Mouse (Mus musculus) lung, postnatal 25 days (tissue): Measurements from ENCODE around the gene Nemf.
A peak's percentile ranks its signal among the peaks of the same experiment; 100 is the strongest.
"Not testable (repeated sequence)": the region's sequence is repeated elsewhere in the genome, so short reads cannot be mapped to it uniquely, and the experiment has no call there.

Source experiments
- DNase-seq: peaks from one replicate; pipeline ENCODE4 v3.0.0; 2022; ENCODE audit warnings: low spot score

Gene Nemf

DNA sequence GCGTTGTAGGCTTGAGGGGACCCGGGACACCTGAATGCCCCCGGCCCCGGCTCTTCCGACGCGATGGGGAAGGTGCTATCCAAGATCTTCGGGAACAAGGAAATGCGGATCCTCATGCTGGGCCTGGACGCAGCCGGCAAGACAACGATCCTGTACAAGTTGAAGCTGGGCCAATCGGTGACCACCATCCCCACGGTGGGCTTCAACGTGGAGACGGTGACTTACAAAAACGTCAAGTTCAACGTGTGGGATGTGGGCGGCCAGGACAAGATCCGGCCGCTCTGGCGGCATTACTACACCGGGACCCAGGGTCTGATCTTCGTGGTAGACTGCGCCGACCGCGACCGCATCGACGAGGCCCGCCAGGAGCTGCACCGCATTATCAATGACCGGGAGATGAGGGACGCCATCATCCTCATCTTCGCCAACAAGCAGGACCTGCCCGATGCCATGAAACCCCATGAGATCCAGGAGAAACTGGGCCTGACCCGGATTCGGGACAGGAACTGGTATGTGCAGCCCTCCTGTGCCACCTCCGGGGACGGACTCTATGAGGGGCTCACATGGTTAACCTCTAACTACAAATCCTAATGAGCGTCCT, 15.9 kb upstream of the Nemf start:
- DNase-seq: no peak

DNA sequence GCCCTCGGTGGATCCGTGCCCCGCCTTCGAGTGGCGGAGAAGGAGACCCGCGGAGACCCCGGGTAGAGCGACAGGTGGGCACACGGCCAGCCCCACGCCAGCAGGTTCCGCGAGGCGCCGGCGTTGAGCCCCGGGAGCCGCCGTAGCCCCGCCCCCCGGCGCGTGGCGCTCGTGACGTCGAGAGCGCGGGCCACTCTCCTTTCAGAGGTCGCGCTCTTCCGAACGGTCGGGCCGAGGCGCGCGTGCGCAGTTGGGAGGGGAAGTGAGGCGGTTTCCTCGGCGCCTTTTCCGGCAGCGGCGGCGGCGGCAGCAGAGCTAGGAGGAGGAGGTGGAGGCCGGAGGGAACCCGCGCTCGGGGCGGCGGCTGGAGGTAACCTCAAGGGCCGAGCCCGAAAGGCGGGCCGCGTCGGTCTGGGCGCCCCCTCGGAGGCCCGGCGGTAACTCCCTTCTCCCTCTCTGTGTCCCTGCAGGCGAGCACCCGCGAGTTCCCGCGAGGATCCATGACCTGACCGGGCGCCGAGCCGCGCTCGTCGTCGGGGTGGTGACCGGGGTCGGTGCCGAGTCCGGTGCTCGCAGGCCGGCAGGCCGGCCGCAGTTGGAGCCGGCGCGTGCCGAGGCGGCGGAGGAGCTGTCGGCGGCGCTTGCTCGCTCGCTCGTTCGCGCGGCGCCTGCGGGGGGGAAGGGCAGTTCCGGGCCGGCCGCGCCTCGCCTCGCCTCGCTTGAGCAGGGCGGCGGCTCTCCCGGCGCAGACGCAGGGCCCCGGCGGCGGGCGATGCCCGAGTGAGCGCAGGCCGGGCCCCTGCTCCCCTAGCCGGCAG, 15.1 kb upstream of the Nemf start, which contains the start of the genes Arf6 and Gm9887:
TSS of gene Arf6 (plus strand) at position 297 of the 818 bp plus-strand sequence.
TSS of gene Gm9887 (minus strand) at position 605 of the 818 bp plus-strand sequence.
- DNase-seq: peak; percentile 98

DNA sequence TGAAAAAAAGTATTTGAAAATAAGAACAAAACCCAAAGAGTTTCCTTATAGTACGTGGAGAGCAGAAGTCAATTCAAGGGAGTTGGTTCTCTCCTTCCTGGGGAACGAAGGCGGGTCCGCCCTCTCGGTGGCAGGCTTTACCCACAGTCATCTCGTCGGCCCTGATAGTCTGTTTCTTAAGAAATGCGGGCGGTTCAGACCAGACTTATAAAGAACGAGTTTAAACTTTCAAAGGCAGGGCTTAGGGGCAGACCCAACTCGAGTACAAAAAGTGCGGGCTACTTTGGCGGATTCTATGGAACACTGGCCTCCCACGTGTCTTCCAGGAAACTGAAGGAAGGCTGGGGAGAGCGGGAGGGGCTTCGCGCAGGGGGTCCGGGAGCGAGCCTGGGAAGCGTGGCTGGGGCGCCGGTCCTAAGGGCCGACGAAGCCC, 14.5 kb upstream of the Nemf start:
- DNase-seq: peak; percentile 78

DNA sequence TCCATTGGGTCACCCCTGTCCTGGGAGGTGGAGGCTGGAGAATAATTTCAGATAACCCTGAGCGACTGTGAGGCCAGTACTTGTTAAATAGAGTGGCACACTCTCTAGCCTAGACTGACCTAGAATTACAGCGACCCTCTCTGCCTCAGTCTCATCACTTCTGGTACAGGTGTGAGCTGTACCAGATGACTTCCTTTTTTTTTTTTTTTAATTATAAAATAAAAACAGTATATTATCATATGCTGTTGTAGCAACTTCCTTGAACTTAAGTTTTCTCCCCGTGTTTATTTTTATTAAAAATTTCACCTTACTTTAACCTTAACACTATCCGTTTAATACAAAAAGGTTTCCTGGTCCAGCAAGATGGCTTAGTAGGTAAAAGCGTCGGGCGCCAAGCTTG, 14.0 kb upstream of the Nemf start:
- no peak for DNase-seq

DNA sequence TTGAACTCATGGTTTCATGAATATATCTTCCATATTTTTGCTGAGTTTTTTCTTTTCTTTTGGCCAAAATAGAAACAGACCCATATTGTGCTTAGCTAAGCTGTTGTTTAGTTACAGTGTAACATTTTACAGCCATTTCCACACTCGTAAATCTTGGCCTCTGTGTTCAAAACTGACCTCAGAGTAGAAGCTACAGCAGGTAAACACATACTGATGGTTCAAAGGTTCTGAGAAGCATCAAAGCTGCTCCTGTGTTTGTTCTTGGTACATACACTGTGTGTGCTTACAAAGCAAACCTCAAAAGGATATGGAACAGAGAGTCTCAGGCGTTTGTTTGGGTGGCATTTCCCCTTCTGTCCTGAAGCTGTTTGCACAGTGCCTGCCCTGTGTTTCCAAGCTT, 10.6 kb upstream of the Nemf start:
- DNase-seq: no peak

DNA sequence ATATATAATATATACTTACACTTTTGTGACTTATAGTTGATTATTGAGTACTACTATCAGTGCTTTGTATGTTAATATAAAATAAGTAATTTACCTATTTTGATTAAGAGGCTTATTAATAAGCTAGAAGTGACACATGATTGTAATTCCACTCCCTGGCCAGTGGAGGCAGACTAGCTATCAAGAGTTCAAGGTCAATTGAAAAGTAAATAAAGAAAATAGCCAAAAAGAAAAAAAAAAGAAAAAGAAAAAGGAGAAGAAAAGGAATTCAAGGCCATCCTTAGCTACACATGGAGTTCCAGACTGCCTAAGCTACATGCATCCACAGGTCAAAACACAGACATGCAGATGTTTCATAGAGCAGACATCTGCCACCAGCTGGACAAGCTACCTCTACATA, 9.5 kb upstream of the Nemf start:
- DNase-seq: no peak

DNA sequence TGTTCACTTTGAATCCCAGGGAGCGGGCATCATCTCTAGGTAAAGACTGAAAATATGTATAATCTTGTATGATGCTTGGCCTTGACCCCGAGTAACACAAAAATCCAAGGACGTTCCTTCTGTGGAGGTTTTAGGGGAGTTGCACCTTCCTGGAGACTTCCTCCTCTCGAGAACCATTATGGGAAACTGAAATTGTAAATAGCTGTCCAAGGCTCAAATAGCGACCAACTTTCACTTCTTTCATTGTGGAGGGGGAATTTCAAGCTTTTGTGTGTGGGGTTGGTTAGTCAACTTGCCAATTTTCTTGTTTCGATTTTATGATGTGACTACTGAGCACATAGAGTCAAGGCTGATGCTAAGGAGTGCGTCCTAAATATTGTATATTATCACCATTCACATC, 8.8 kb upstream of the Nemf start:
- DNase-seq: no peak

DNA sequence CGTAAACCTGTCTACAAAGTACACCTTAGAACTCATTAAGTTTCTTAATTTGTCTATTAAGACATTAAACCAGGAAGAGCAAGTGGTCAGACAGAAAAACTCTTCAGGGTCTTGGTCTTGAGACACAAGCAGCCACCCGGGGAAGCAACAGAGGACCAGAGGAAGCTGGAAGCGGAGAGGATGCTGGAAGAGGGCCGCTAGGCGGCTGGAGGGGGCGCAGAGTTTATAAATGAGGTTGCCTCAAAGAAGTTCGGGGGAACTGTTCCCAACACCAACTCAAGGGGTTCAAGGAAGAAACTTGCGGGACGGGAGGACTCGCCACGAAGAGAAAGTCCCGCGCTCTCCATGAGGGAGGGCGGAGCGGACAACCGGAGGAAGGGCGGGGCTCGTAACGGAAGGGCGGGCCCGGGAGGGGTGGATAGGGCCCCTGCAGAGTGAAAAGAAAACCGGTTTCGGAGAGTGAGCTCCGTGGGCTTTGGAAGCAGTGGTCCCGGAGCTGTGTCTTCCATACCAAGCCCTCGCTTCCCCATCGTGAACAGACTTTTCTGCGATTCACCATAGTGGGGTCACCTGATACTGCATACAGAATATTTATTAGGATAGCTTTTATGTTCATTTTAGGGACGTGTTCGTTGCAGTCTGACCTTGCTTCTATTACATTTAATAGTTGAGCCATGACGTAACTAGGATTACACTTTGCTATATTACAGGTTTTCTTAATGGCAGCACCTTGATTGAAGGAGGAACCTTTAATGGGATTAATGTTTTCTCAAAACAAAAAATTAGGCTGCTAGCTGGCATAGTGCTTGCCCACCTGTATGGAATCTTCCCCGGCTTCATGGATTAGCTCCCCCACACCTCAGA, 7.2 kb upstream of the Nemf start:
- peak; percentile 87 for DNase-seq

DNA sequence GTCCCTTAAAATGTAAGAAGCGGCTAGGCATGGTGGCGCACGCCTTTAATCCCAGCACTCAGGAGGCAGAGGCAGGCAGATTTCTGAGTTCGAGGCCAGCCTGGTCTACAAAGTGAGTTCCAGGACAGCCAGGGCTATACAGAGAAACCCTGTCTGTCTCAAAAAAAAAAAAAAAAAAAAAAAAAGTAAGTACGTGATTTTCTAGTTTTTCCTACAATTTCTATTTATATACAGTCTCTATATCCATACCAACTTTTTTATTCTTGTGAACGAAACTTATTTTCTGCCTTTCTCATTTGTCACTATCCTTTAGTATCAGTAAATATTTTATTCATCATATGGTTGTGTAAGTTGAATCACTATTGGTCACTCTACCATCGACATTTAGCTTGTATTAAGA, 6.1 kb upstream of the Nemf start:
- DNase-seq: not testable (repeated sequence)

DNA sequence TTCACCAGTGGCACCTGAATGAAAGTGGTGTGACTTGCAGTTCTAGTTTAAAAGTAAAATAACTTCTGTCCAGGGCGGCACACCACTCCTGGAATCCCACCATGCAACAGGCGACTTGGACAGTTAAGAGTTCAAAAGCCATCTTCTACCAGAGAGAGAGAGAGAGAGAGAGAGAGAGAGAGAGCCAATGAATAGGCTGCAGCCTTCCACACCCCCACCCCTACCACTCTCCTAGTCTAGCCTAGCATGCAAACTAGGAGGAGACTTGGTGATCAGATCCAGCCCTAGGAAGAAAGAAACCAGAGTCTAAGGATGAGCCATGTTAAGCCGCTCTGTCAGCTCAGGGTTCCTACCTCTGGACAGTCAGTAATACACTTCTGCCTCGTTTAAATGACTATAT, 5.4 kb upstream of the Nemf start:
- no peak for DNase-seq

DNA sequence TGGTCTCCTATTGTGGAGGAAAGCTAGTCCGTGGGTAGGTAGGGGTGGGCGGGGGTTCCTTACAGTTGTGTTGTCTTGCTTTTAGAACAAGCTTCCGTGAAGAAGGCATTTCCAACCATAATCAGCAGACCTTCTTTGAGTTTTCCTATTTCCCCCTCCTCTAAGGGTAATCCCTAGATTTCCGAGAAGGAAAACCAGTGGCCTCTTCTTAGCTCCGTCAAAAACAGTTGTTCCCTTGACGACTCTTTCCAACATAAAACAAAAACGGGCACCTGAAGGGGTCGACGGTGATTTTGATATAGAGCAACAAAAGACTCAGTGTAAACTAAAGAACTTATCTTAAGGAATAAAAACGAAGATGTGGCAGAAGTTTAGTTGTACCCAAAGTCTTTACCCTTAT, 5.0 kb upstream of the Nemf start:
- DNase-seq: no peak

DNA sequence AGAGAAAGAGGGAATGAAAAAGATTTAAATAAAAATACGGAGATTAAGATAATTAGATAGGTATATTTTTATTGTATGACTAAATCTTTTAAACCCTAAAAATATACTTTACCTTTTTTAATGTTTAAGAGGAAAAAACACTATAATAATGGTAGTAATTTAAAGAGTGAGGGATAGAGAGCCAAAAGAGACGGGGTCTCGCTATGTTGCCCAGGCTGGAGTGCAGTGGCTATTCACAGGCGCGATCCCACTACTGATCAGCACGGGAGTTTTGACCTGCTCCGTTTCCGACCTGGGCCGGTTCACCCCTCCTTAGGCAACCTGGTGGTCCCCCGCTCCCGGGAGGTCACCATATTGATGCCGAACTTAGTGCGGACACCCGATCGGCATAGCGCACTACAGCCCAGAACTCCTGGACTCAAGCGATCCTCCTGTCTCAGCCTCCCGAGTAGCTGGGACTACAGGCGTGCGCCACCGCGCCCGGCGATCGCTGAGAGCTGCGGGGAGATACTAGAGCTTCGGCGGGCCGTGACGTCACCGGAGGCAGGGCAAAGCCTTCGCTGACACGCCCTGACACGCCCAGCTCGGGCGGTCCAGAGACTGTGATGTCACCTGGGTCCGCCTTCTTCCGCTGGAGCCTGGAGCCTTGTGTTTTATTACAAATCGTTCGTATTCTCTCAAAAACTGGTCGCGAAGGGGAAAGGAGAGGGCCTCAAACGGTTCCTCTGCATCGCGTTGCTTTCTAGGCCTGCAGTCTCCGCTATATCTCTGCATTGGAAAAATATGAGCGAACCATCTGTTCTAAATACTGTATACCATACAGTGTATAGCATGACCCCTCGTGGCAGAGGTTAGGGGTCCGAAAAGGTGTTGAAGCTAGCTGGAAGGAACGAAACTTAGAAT, 4.3 kb upstream of the Nemf start:
- peak; percentile 98 for DNase-seq

DNA sequence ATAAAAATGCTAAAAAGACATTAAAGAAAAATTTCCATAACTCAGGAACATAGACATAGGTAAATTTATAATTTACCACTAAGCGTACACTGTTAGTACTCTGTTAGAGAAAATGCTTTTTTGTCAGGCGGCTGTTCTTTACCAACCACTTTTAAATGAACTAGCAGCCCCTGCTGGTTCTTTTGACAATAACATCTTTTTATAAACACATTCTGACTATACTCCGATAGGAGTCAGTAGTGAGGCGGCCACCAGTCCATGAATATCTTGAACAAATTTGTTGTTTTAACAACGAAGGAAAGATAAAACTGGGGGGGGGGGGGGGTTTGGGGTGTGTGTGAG, 3.7 kb upstream of the Nemf start:
- peak; percentile 83 for DNase-seq

DNA sequence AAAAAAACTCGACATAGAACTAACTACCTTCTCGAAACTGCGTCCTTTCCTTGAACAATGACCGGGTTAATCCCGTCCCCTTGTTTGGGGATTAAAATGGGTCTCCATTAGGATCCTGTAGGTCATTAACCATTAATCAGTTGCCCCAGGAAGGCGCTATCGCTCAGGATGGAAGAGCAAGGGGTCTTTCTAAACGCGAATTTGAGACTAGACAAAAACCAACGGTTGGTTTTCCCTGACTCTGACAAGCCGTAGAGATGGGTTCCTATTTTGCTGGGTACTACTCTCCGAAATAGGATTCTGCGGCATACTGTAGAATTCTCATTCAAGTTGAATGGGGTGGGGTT, 308 bp upstream of the Nemf start:
- no peak for DNase-seq

DNA sequence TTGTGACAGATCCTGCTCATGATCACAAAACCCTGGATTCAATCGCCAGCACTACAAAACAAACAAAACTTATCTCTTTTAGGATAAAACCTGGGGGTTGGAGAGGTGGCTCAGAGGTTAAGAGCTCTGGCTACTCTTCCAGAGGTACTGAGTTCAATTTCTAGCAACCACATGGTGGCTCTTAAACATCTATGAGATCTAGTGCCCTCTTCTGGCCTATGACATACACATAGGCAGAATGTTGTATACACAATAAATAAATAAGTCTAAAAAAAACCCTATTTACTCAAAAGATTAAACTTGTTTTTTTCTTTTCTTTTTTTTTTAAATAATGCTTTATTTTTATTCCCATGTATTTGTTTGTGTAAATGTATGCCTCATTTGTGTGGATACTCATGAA, 5.3 kb downstream of the Nemf start:
- DNase-seq: no peak

DNA sequence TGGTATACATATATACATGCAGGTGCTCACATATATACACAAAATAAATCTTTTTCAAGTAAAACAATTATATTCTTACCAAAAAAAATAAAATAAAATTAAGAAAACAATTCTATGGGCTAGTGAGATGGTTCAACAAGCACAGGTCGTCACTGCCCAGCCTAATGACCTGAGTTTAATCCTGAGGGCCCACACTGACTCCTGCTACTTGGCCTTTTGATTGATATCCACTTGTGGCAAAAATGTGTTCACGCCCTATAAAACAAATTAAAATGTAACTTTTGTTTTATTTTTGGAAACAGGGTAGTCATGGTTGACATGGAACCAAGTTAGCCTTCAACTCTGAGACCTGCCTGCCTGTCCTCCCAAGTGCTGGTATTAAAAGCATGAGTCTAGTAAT, 7.0 kb downstream of the Nemf start:
- DNase-seq: no peak

DNA sequence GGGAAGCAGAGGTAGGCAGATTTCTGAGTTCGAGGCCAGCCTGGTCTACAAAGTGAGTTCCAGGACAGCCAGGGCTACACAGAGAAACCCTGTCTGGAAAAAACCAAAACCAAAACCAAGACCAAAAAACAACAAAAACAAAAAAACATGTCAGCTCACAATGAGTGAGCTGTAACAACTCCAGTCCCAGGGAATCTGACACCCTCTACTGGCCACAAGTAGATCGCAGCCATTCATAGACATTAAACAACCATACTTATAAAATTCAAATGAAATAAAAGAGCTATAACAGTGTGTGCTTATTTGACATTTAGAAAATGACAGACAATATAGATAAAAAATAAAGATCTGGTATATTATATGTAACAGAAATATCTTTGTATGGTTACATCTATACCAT, 23.4 kb downstream of the Nemf start:
- peak; percentile 42 for DNase-seq

DNA sequence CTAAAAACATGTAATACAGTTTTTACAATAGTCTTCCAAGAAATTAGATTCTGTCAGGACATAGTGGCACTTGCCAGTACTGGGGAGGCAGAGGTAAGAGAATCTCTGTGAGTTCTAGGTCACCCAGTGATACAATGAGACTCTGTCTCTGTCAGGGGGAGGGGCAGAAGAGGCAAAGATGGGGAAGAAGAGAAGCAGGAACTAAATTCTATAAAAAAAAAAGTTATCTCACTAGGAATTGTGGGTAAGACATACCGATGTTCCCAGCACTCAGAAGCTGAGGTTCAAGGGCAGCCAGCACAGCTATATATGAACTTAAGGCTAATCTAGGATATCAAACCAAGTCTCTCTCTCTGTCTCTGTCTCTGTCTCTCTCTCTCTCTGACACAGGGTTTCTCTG, 24.8 kb downstream of the Nemf start:
- DNase-seq: peak; percentile 2

DNA sequence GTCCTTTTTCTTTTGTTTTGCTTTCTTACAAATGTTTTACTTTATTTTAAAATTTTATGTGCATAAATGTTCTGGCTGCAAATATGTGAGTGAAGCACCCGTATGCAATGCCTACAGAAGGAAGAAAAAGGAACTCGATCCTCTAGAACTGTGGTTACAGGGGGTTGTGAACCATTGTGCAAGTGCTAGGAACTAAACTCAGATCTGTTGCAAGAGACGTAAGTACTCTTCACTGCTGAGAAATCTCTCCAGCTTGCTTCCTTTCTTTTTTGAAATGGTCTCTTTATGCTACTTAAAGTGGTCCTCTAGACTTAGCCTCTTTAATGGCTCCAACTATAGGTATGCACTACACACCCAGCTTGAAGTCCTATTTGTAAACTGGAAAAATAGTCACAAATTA, 25.8 kb downstream of the Nemf start:
- peak; percentile 59 for DNase-seq

DNA sequence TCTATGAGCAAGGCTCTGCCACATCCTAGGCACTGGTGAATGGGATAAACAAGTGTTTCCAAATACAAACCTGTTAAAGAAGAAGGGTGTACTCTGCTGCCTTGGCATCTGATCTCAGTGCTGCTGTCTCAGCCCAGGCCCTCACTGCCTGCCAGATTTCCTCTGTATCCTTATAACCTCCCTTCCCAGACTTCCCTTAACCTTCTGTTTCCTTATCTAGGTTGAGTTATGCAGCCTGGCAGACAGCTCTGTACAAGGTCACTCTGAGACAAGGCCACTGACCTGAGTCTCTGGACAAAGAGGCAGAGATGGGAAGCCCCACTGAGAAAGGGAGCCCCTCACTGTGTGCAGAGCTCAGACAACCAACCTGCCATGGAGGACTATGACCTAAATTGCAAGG, 38.5 kb downstream of the Nemf start:
- no peak for DNase-seq

DNA sequence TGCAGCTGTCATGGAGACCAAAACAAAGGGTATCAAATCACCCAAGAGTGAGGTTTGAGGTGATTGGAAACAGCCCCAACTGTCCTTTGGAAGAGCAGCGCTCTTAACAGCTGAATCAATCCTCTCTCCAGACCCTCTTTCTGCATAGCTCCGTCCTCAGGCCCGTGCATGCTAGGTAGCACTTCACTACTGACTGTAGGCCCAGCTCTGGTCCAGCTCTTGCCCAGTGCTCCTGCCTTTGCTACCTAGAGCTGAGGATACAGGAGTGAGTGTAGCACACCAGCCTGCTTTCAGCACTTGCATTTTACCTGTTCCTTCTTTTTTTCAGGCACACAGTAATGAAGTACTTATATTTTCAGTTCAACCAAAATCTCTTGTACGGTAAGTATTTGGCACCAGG, 47.3 kb downstream of the Nemf start:
- DNase-seq: no peak

DNA sequence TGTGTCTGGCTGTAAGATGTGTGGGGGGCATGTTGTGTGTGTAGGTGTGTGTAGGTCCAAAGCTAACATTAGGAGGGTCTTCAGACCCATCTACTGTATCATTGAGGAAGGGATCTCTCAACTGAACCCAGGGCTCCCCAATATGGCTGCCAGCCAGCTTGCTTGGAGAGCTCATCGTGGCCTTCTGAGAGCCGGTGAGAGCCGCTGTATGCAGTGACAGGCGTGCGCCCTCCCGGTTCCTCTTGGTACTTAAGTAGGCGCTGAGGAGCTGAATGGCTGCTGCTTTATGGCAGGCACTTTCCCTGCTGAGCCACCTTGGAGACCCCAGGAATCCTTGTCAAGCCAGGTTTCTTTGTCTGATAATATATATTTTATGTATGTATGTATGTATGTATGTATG, 50.6 kb downstream of the Nemf start:
- DNase-seq: no peak
